Mouse (Mus musculus): ENCODE results near the gene Ssh2. TPM values are rescaled to one million over a fixed set of nuclear protein-coding genes. Genes with fewer than 3 reads are reported as not detected.

The Ssh2 gene
- total RNA-seq, 1 experiment: 7.7 TPM

- Histone ChIP-seq H3K4me3 (ENCODE audit: insufficient read depth in 1 of 2, low read depth in 1 of 2, low read length in 2 of 2, poor library complexity in 1 of 2, severe bottlenecking in 1 of 2) (no peak overlapping the region), H3K9me3 (ENCODE audit: control insufficient read depth, insufficient read depth, low read depth, low read length) (no peaks in the 10 kb centered on the region), H3K36me3 (ENCODE audit: control insufficient read depth, insufficient read depth, low read length, poor library complexity, severe bottlenecking) (peaks cover 63% of the 10 kb centered on the region), H3K9ac (ENCODE audit: insufficient read depth, low read depth, low read length, poor library complexity, severe bottlenecking) (no peak overlapping the region), H3K27ac (ENCODE audit: insufficient read depth, low read depth, low read length, poor library complexity, severe bottlenecking) (peak overlapping the region; percentile 32; the same call in 1 of the 2 replicates), H3K4me1 (ENCODE audit: control insufficient read depth in 2 of 2, insufficient read depth in 2 of 2, low read length in 2 of 2, poor library complexity in 1 of 2) (peaks cover 5 to 44% of the 10 kb centered on the region in 2 experiments; a peak in 3 of 4 replicates)
- DNase-seq (ENCODE audit: low read depth, low spot score): no peak
- TF ChIP-seq ZNF384 (IDR thresholded peaks at IDR 0.05; ENCODE audit: low read depth, low read length) (no peak), MAFK (IDR thresholded peaks at IDR 0.05; ENCODE audit: insufficient read depth, low read depth, low read length) (no peak), HCFC1 (IDR thresholded peaks at IDR 0.05; ENCODE audit: borderline replicate concordance, insufficient read depth, low read length) (no peak), ZC3H11A (IDR thresholded peaks at IDR 0.05; ENCODE audit: borderline replicate concordance, low read depth, low read length) (no peak), CHD2 (IDR thresholded peaks at IDR 0.05; ENCODE audit: low read depth, low read length) (no peak)
- in situ Hi-C loops (cut with MboI; ENCODE audit: low sequenced_read_pairs in 2 of 2, unreplicated experiment in 2 of 2): no loop called here
Observed at GRCm38 (mm10) chr11:77501392-77501791, 285.3 kb downstream of the Ssh2 start.

- Histone ChIP-seq H3K9ac (ENCODE audit: insufficient read depth, low read depth, low read length, poor library complexity, severe bottlenecking) (no peak overlapping the region), H3K4me1 (ENCODE audit: control insufficient read depth in 2 of 2, insufficient read depth in 2 of 2, low read length in 2 of 2, poor library complexity in 1 of 2) (peaks cover 5 to 48% of the 10 kb centered on the region in 2 experiments; a peak in 3 of 4 replicates), H3K9me3 (ENCODE audit: control insufficient read depth, insufficient read depth, low read depth, low read length) (no peaks in the 10 kb centered on the region), H3K36me3 (ENCODE audit: control insufficient read depth, insufficient read depth, low read length, poor library complexity, severe bottlenecking) (peaks cover 69% of the 10 kb centered on the region), H3K27ac (ENCODE audit: insufficient read depth, low read depth, low read length, poor library complexity, severe bottlenecking) (no peak overlapping the region), H3K4me3 (ENCODE audit: insufficient read depth in 1 of 2, low read depth in 1 of 2, low read length in 2 of 2, poor library complexity in 1 of 2, severe bottlenecking in 1 of 2) (no peak overlapping the region)
- TF ChIP-seq HCFC1 (IDR thresholded peaks at IDR 0.05; ENCODE audit: borderline replicate concordance, insufficient read depth, low read length): no peak
- no peak for TF ChIP-seq MAFK (IDR thresholded peaks at IDR 0.05; ENCODE audit: insufficient read depth, low read depth, low read length)
- no peak for TF ChIP-seq ZC3H11A (IDR thresholded peaks at IDR 0.05; ENCODE audit: borderline replicate concordance, low read depth, low read length)
- DNase-seq (ENCODE audit: low read depth, low spot score): no peak
- in situ Hi-C loops (cut with MboI; ENCODE audit: low sequenced_read_pairs in 2 of 2, unreplicated experiment in 2 of 2): no loop called here
Observed at GRCm38 (mm10) chr11:77501971-77502370, 285.9 kb downstream of the Ssh2 start.

GRCm38 (mm10) chr11:77502481-77502880 lies 286.4 kb downstream of the Ssh2 start:
- TF ChIP-seq ZC3H11A (IDR thresholded peaks at IDR 0.05; ENCODE audit: borderline replicate concordance, low read depth, low read length) (no peak), HCFC1 (IDR thresholded peaks at IDR 0.05; ENCODE audit: borderline replicate concordance, insufficient read depth, low read length) (no peak), ZNF384 (IDR thresholded peaks at IDR 0.05; ENCODE audit: low read depth, low read length) (no peak), MAFK (IDR thresholded peaks at IDR 0.05; ENCODE audit: insufficient read depth, low read depth, low read length) (no peak), CHD2 (IDR thresholded peaks at IDR 0.05; ENCODE audit: low read depth, low read length) (no peak)
- Histone ChIP-seq H3K9me3 (ENCODE audit: control insufficient read depth, insufficient read depth, low read depth, low read length) (no peaks in the 10 kb centered on the region), H3K9ac (ENCODE audit: insufficient read depth, low read depth, low read length, poor library complexity, severe bottlenecking) (no peak overlapping the region), H3K4me1 (ENCODE audit: control insufficient read depth in 2 of 2, insufficient read depth in 2 of 2, low read length in 2 of 2, poor library complexity in 1 of 2) (peaks cover 3 to 45% of the 10 kb centered on the region in 2 experiments; a peak in 3 of 4 replicates), H3K4me3 (ENCODE audit: insufficient read depth in 1 of 2, low read depth in 1 of 2, low read length in 2 of 2, poor library complexity in 1 of 2, severe bottlenecking in 1 of 2) (no peak overlapping the region), H3K36me3 (ENCODE audit: control insufficient read depth, insufficient read depth, low read length, poor library complexity, severe bottlenecking) (peaks cover 71% of the 10 kb centered on the region), H3K27ac (ENCODE audit: insufficient read depth, low read depth, low read length, poor library complexity, severe bottlenecking) (no peak overlapping the region)
- in situ Hi-C loops (cut with MboI; ENCODE audit: low sequenced_read_pairs in 2 of 2, unreplicated experiment in 2 of 2): no loop called here
- no peak for DNase-seq (ENCODE audit: low read depth, low spot score)

- H3K27ac ChIP-seq (ENCODE audit: insufficient read depth, low read depth, low read length, poor library complexity, severe bottlenecking): peak overlapping the region; percentile 33; the same call in 1 of the 2 replicates
- TF ChIP-seq CHD2 (IDR thresholded peaks at IDR 0.05; ENCODE audit: low read depth, low read length): no peak
- no peak for TF ChIP-seq HCFC1 (IDR thresholded peaks at IDR 0.05; ENCODE audit: borderline replicate concordance, insufficient read depth, low read length)
- no peak for TF ChIP-seq MAFK (IDR thresholded peaks at IDR 0.05; ENCODE audit: insufficient read depth, low read depth, low read length)
- no peak for TF ChIP-seq ZC3H11A (IDR thresholded peaks at IDR 0.05; ENCODE audit: borderline replicate concordance, low read depth, low read length)
- no peak for TF ChIP-seq ZNF384 (IDR thresholded peaks at IDR 0.05; ENCODE audit: low read depth, low read length)
- H3K36me3 ChIP-seq (ENCODE audit: control insufficient read depth, insufficient read depth, low read length, poor library complexity, severe bottlenecking): peaks cover 71% of the 10 kb centered on the region
- DNase-seq (ENCODE audit: low read depth, low spot score): no peak
- H3K4me1 ChIP-seq (ENCODE audit: control insufficient read depth in 2 of 2, insufficient read depth in 2 of 2, low read length in 2 of 2, poor library complexity in 1 of 2): peaks cover under 1 to 45% of the 10 kb centered on the region in 2 experiments; a peak in 3 of 4 replicates
- H3K9ac ChIP-seq (ENCODE audit: insufficient read depth, low read depth, low read length, poor library complexity, severe bottlenecking): no peak overlapping the region
- no peaks in the 10 kb centered on the region for H3K9me3 ChIP-seq (ENCODE audit: control insufficient read depth, insufficient read depth, low read depth, low read length)
- H3K4me3 ChIP-seq (ENCODE audit: insufficient read depth in 1 of 2, low read depth in 1 of 2, low read length in 2 of 2, poor library complexity in 1 of 2, severe bottlenecking in 1 of 2): no peak overlapping the region
- in situ Hi-C loops (cut with MboI; ENCODE audit: low sequenced_read_pairs in 2 of 2, unreplicated experiment in 2 of 2): no loop called here
Observed at GRCm38 (mm10) chr11:77503511-77503910, 287.4 kb downstream of the Ssh2 start.

- peaks cover 0 to 40% of the 10 kb centered on the region in 2 experiments; a peak in 3 of 4 replicates for H3K4me1 ChIP-seq (ENCODE audit: control insufficient read depth in 2 of 2, insufficient read depth in 2 of 2, low read length in 2 of 2, poor library complexity in 1 of 2)
- no peak for TF ChIP-seq HCFC1 (IDR thresholded peaks at IDR 0.05; ENCODE audit: borderline replicate concordance, insufficient read depth, low read length)
- no peak for TF ChIP-seq ZC3H11A (IDR thresholded peaks at IDR 0.05; ENCODE audit: borderline replicate concordance, low read depth, low read length)
- TF ChIP-seq MAFK (IDR thresholded peaks at IDR 0.05; ENCODE audit: insufficient read depth, low read depth, low read length): no peak
- no peak for TF ChIP-seq CHD2 (IDR thresholded peaks at IDR 0.05; ENCODE audit: low read depth, low read length)
- TF ChIP-seq ZNF384 (IDR thresholded peaks at IDR 0.05; ENCODE audit: low read depth, low read length): no peak
- in situ Hi-C loops (cut with MboI; ENCODE audit: low sequenced_read_pairs in 2 of 2, unreplicated experiment in 2 of 2): no loop called here
Observed at GRCm38 (mm10) chr11:77504377-77504776, 288.3 kb downstream of the Ssh2 start.

More at GRCm38 (mm10) chr11:77504377-77504776, 288.3 kb downstream of the Ssh2 start:
- no peak for DNase-seq (ENCODE audit: low read depth, low spot score)
- no peak overlapping the region for H3K4me3 ChIP-seq (ENCODE audit: insufficient read depth in 1 of 2, low read depth in 1 of 2, low read length in 2 of 2, poor library complexity in 1 of 2, severe bottlenecking in 1 of 2)
- H3K9ac ChIP-seq (ENCODE audit: insufficient read depth, low read depth, low read length, poor library complexity, severe bottlenecking): no peak overlapping the region
- no peaks in the 10 kb centered on the region for H3K9me3 ChIP-seq (ENCODE audit: control insufficient read depth, insufficient read depth, low read depth, low read length)
- H3K36me3 ChIP-seq (ENCODE audit: control insufficient read depth, insufficient read depth, low read length, poor library complexity, severe bottlenecking): peaks cover 68% of the 10 kb centered on the region
- H3K27ac ChIP-seq (ENCODE audit: insufficient read depth, low read depth, low read length, poor library complexity, severe bottlenecking): no peak overlapping the region

All from ES-E14 (cell line).